Mouse (Mus musculus) midbrain, postnatal 0 days (tissue): Measurements from ENCODE around the gene Tmem9b. TPM values are rescaled to one million over a fixed set of nuclear protein-coding genes. Genes with fewer than 3 reads are reported as not detected.

ENCODE experiments used
- ATAC-seq: fragments of 200-750 bp; cut with Nextera tagmentation; 2 replicates; pipeline ENCODE4 v1.8.0; 2017; ENCODE audit warnings: moderate number of reproducible peaks, mild to moderate bottlenecking, moderate TSS enrichment, moderate library complexity; ENCODE audit not compliant: low FRiP score
- DNase-seq: peaks from one replicate; pipeline ENCODE4 v3.0.0-alpha.2; 2015; ENCODE audit warnings: low spot score
- H3K27ac ChIP-seq: fragments of 300-500 bp; sonication (generic); 2 replicates; pipeline ENCODE4 v1.5.1; 2014; ENCODE audit warnings: low read depth, mild to moderate bottlenecking, low read length, mixed read lengths
- H3K27me3 ChIP-seq: fragments of 300-500 bp; sonication (generic); 2 replicates; pipeline ENCODE4 v1.6.1; 2014; ENCODE audit warnings: low read length, control low read depth, mixed read lengths; ENCODE audit not compliant: insufficient read depth
- H3K36me3 ChIP-seq: fragments of 300-500 bp; sonication (generic); 2 replicates; pipeline ENCODE4 v1.6.1; 2014; ENCODE audit warnings: low read length, control low read depth, mixed read lengths; ENCODE audit not compliant: insufficient read depth
- H3K4me1 ChIP-seq: fragments of 300-500 bp; sonication (generic); 2 replicates; pipeline ENCODE4 v1.6.1; 2014; ENCODE audit warnings: mild to moderate bottlenecking, control low read depth, antibody characterized with exemption, low read length, mixed read lengths; ENCODE audit not compliant: insufficient read depth
- H3K4me2 ChIP-seq: fragments of 300-500 bp; sonication (generic); 2 replicates; pipeline ENCODE4 v1.6.1; 2014; ENCODE audit warnings: low read depth, mild to moderate bottlenecking, low read length, mixed read lengths; ENCODE audit not compliant: poor library complexity, severe bottlenecking
- H3K4me3 ChIP-seq: fragments of 300-500 bp; sonication (generic); 2 replicates; pipeline ENCODE4 v1.5.1; 2014; ENCODE audit warnings: low read depth, mild to moderate bottlenecking, low read length, moderate library complexity
- H3K9ac ChIP-seq: fragments of 300-500 bp; sonication (generic); replicated peaks from 2 replicates; pipeline ENCODE4 v1.6.1; 2014; ENCODE audit warnings: mild to moderate bottlenecking, low read length, moderate library complexity, mixed read lengths; ENCODE audit not compliant: poor library complexity, severe bottlenecking
- H3K9me3 ChIP-seq: fragments of 300-500 bp; sonication (generic); 2 replicates; pipeline ENCODE4 v1.6.1; 2016; ENCODE audit warnings: low read length, control low read depth
- CTCF ChIP-seq: IDR thresholded peaks from 2 replicates; pipeline ENCODE4 v1.5.1; 2016; ENCODE audit warnings: antibody characterized with exemption, mild to moderate bottlenecking
- WGBS: fragments of 180-500 bp; shearing (Covaris S2); extraction: QIAGEN DNeasy Blood & Tissue Kit; methylation state at CpG from one replicate; pipeline ENCODE4 v1.1.7; 2014; 5-methylcytosine and 5-hydroxymethylcytosine counted together
- polyA plus RNA-seq: library from polyadenylated mRNA; unstranded; fragments of >200 nt; fragmentation: Nextera tagmentation; extraction: Ambion mirVana; gene quantifications from 2 replicates; pipeline ENCODE4 v1.2.1, GENCODE M21; 2015
- total RNA-seq: library from RNA; depleted of rRNA; stranded (reverse); fragments of >200 nt; gene quantifications from 2 replicates; pipeline ENCODE4 v1.2.3, GENCODE M21; 2014

Tmem9b gene
- total and polyA plus RNA-seq, 2 experiments from 2014 or later: 167 to 316 TPM

- no peaks in the 10 kb centered on the region for H3K9me3 ChIP-seq
- no peak overlapping the region for H3K27ac ChIP-seq
- TF ChIP-seq CTCF: peak; percentile 54
- no peaks in the 10 kb centered on the region; the same call in 1 of the 2 replicates for H3K4me1 ChIP-seq
- peaks cover 36% of the 10 kb centered on the region for H3K36me3 ChIP-seq
- no peak for DNase-seq
- H3K4me3 ChIP-seq: no peak overlapping the region
- no peak for ATAC-seq
- no peak overlapping the region for H3K4me2 ChIP-seq
- H3K9ac ChIP-seq: no peak overlapping the region
- H3K27me3 ChIP-seq: no peaks in the 10 kb centered on the region
- WGBS: 60% methylated on average over 1 of the region's 1 CpGs
These were observed 4.9 kb downstream of the Tmem9b start for GRCm38 (mm10) chr7:109747747-109748146.

- TF ChIP-seq CTCF: no peak
- H3K36me3 ChIP-seq: peaks cover 60% of the 10 kb centered on the region
- H3K4me1 ChIP-seq: no peaks in the 10 kb centered on the region
- no peaks in the 10 kb centered on the region for H3K9me3 ChIP-seq
- H3K4me2 ChIP-seq: no peak overlapping the region
- no peak overlapping the region for H3K4me3 ChIP-seq
- H3K27ac ChIP-seq: no peak overlapping the region
- ATAC-seq: no peak
- WGBS: 87% methylated on average over 4 of the region's 4 CpGs
- H3K9ac ChIP-seq: no peak overlapping the region
- DNase-seq: no peak
- no peaks in the 10 kb centered on the region for H3K27me3 ChIP-seq
These were observed 11.0 kb downstream of the Tmem9b start for GRCm38 (mm10) chr7:109741703-109742102.

- no peak overlapping the region for H3K9ac ChIP-seq
- no peaks in the 10 kb centered on the region for H3K27me3 ChIP-seq
- no peak overlapping the region for H3K4me2 ChIP-seq
- no peak overlapping the region for H3K27ac ChIP-seq
- H3K4me3 ChIP-seq: no peak overlapping the region
- peaks cover 61% of the 10 kb centered on the region for H3K36me3 ChIP-seq
- DNase-seq: no peak
- H3K4me1 ChIP-seq: no peaks in the 10 kb centered on the region
- no peak for TF ChIP-seq CTCF
- ATAC-seq: no peak
- 93% methylated on average over 1 of the region's 1 CpGs for WGBS
- H3K9me3 ChIP-seq: no peaks in the 10 kb centered on the region
These were observed 11.6 kb downstream of the Tmem9b start for GRCm38 (mm10) chr7:109741060-109741459.

GRCm38 (mm10) chr7:109739822-109740370 lies 12.8 kb downstream of the Tmem9b start:
- no peak overlapping the region for H3K4me2 ChIP-seq
- no peak for TF ChIP-seq CTCF
- H3K4me3 ChIP-seq: no peak overlapping the region
- H3K27ac ChIP-seq: no peak overlapping the region
- DNase-seq: no peak
- 91% methylated on average over 5 of the region's 5 CpGs for WGBS
- no peaks in the 10 kb centered on the region for H3K4me1 ChIP-seq
- H3K36me3 ChIP-seq: peaks cover 64% of the 10 kb centered on the region
- H3K9me3 ChIP-seq: no peaks in the 10 kb centered on the region
- ATAC-seq: no peak
- H3K27me3 ChIP-seq: no peaks in the 10 kb centered on the region
- no peak overlapping the region for H3K9ac ChIP-seq

- Histone ChIP-seq H3K4me2 (no peak overlapping the region), H3K27ac (no peak overlapping the region), H3K27me3 (no peaks in the 10 kb centered on the region), H3K4me3 (no peak overlapping the region), H3K9me3 (no peaks in the 10 kb centered on the region), H3K4me1 (no peaks in the 10 kb centered on the region), H3K9ac (no peak overlapping the region), H3K36me3 (peaks cover 27% of the 10 kb centered on the region)
- no peak for DNase-seq
- WGBS: 94% methylated on average over 4 of the region's 4 CpGs
- no peak for TF ChIP-seq CTCF
- no peak for ATAC-seq
These were observed 17.9 kb downstream of the Tmem9b start for GRCm38 (mm10) chr7:109734806-109735205.

GRCm38 (mm10) chr7:109731626-109732025 lies 21.0 kb downstream of the Tmem9b start, which contains the start of gene Ascl3:
Gene Ascl3, minus strand, starts transcription at chr7:109731726.
- WGBS: 90% methylated on average over 5 of the region's 5 CpGs
- peaks cover 15% of the 10 kb centered on the region; the same call in 1 of the 2 replicates for H3K36me3 ChIP-seq
- no peak within 1 kb of the TSS for H3K27ac ChIP-seq
- no peak within 1 kb of the TSS for H3K4me3 ChIP-seq
- no peak within 1 kb of the TSS for H3K9ac ChIP-seq
- no peaks in the 10 kb centered on the region for H3K9me3 ChIP-seq
- H3K4me1 ChIP-seq: 0 out of 2 replicates have a peak, but pooled peaks cover 3% of the 10 kb centered on the region
- DNase-seq (no peak), ATAC-seq (no peak)
- H3K4me2 ChIP-seq: no peak within 1 kb of the TSS
- TF ChIP-seq CTCF: no peak
- H3K27me3 ChIP-seq: no peaks in the 10 kb centered on the region
